Mouse (Mus musculus): ENCODE results near the gene Amdhd2. TPM values are rescaled to one million over a fixed set of nuclear protein-coding genes. Genes with fewer than 3 reads are reported as not detected.

Amdhd2 gene
- polyA plus RNA-seq, 1 experiment from 2014 or later: 20.5 TPM

- no peak overlapping the region for H3K9ac ChIP-seq (ENCODE audit: low read length)
These were observed 36.0 kb downstream of the Amdhd2 start for GRCm38 (mm10) chr17:24127592-24127991.

GRCm38 (mm10) chr17:24126801-24127200, 36.8 kb downstream of the Amdhd2 start:
- H3K36me3 ChIP-seq (ENCODE audit: control insufficient read depth, insufficient read depth, low read length): no peaks in the 10 kb centered on the region; the same call in 1 of the 2 replicates
- no peak overlapping the region for H3K4me3 ChIP-seq (ENCODE audit: low read depth, low read length)
- H3K27me3 ChIP-seq (ENCODE audit: control insufficient read depth, insufficient read depth, low read length): no peaks in the 10 kb centered on the region
- H3K9me3 ChIP-seq (ENCODE audit: control insufficient read depth, low read length): no peaks in the 10 kb centered on the region
- H3K27ac ChIP-seq (replicated peaks): peak overlapping the region; percentile 45; the same call in 1 of the 2 replicates
- TF ChIP-seq EP300 (optimal IDR thresholded peaks at IDR 0.05) (no peak), CTCF (IDR thresholded peaks at IDR 0.05; ENCODE audit: low read depth) (no peak)
- DNase-seq (ENCODE audit: low spot score) (no peak), ATAC-seq (ENCODE audit: low FRiP score, low TSS enrichment) (no peak)
- no peak overlapping the region for H3K4me2 ChIP-seq (replicated peaks; ENCODE audit: low read depth)
- H3K9ac ChIP-seq (ENCODE audit: low read length): no peak overlapping the region
- no peaks in the 10 kb centered on the region for H3K4me1 ChIP-seq (replicated peaks; ENCODE audit: control insufficient read depth, insufficient read depth)
- 68% methylated on average over 3 of the region's 3 CpGs for WGBS

More at GRCm38 (mm10) chr17:24127592-24127991, 36.0 kb downstream of the Amdhd2 start:
- no peak overlapping the region for H3K4me2 ChIP-seq (replicated peaks; ENCODE audit: low read depth)
- WGBS: 67% methylated on average over 1 of the region's 1 CpGs
- H3K27ac ChIP-seq (replicated peaks): no peak overlapping the region
- H3K36me3 ChIP-seq (ENCODE audit: control insufficient read depth, insufficient read depth, low read length): no peaks in the 10 kb centered on the region; the same call in 1 of the 2 replicates
- no peak for ATAC-seq (ENCODE audit: low FRiP score, low TSS enrichment)
- no peak for TF ChIP-seq CTCF (IDR thresholded peaks at IDR 0.05; ENCODE audit: low read depth)
- TF ChIP-seq EP300 (optimal IDR thresholded peaks at IDR 0.05): no peak
- H3K27me3 ChIP-seq (ENCODE audit: control insufficient read depth, insufficient read depth, low read length): no peaks in the 10 kb centered on the region
- no peaks in the 10 kb centered on the region for H3K9me3 ChIP-seq (ENCODE audit: control insufficient read depth, low read length)
- H3K4me1 ChIP-seq (replicated peaks; ENCODE audit: control insufficient read depth, insufficient read depth): no peaks in the 10 kb centered on the region
- DNase-seq (ENCODE audit: low spot score): no peak
- H3K4me3 ChIP-seq (ENCODE audit: low read depth, low read length): no peak overlapping the region

GRCm38 (mm10) chr17:24119446-24119845, 44.1 kb downstream of the Amdhd2 start:
- ATAC-seq (ENCODE audit: low FRiP score, low TSS enrichment): no peak
- H3K36me3 ChIP-seq (ENCODE audit: control insufficient read depth, insufficient read depth, low read length): no peaks in the 10 kb centered on the region
- no peak overlapping the region for H3K9ac ChIP-seq (ENCODE audit: low read length)
- WGBS: 50% methylated on average over 3 of the region's 3 CpGs
- no peaks in the 10 kb centered on the region for H3K4me1 ChIP-seq (replicated peaks; ENCODE audit: control insufficient read depth, insufficient read depth)
- no peaks in the 10 kb centered on the region for H3K9me3 ChIP-seq (ENCODE audit: control insufficient read depth, low read length)
- DNase-seq (ENCODE audit: low spot score): no peak
- no peak overlapping the region for H3K4me3 ChIP-seq (ENCODE audit: low read depth, low read length)
- no peak overlapping the region for H3K4me2 ChIP-seq (replicated peaks; ENCODE audit: low read depth)
- H3K27ac ChIP-seq (replicated peaks): no peak overlapping the region
- no peaks in the 10 kb centered on the region for H3K27me3 ChIP-seq (ENCODE audit: control insufficient read depth, insufficient read depth, low read length)
- TF ChIP-seq EP300 (optimal IDR thresholded peaks at IDR 0.05) (no peak), CTCF (IDR thresholded peaks at IDR 0.05; ENCODE audit: low read depth) (no peak)

GRCm38 (mm10) chr17:24113031-24113430, 50.5 kb downstream of the Amdhd2 start:
- Histone ChIP-seq H3K4me1 (replicated peaks; ENCODE audit: control insufficient read depth, insufficient read depth) (peaks cover 2% of the 10 kb centered on the region; the same call in 1 of the 2 replicates), H3K27ac (replicated peaks) (0 out of 2 replicates have a peak overlapping the region, but pooled peaks have one; percentile 8), H3K4me3 (ENCODE audit: low read depth, low read length) (no peak overlapping the region), H3K36me3 (ENCODE audit: control insufficient read depth, insufficient read depth, low read length) (no peaks in the 10 kb centered on the region), H3K27me3 (ENCODE audit: control insufficient read depth, insufficient read depth, low read length) (no peaks in the 10 kb centered on the region), H3K9ac (ENCODE audit: low read length) (no peak overlapping the region), H3K4me2 (replicated peaks; ENCODE audit: low read depth) (no peak overlapping the region), H3K9me3 (ENCODE audit: control insufficient read depth, low read length) (no peaks in the 10 kb centered on the region)
- ATAC-seq (ENCODE audit: low FRiP score, low TSS enrichment) (no peak), DNase-seq (ENCODE audit: low spot score) (no peak)
- no peak for TF ChIP-seq CTCF (IDR thresholded peaks at IDR 0.05; ENCODE audit: low read depth)
- no peak for TF ChIP-seq EP300 (optimal IDR thresholded peaks at IDR 0.05)
- WGBS: 84% methylated on average over 4 of the region's 4 CpGs

- no peaks in the 10 kb centered on the region for H3K36me3 ChIP-seq (ENCODE audit: control insufficient read depth, insufficient read depth, low read length)
- no peaks in the 10 kb centered on the region for H3K27me3 ChIP-seq (ENCODE audit: control insufficient read depth, insufficient read depth, low read length)
- peaks cover 2% of the 10 kb centered on the region; the same call in 1 of the 2 replicates for H3K4me1 ChIP-seq (replicated peaks; ENCODE audit: control insufficient read depth, insufficient read depth)
- ATAC-seq (ENCODE audit: low FRiP score, low TSS enrichment): no peak
- H3K9ac ChIP-seq (ENCODE audit: low read length): no peak overlapping the region
- H3K9me3 ChIP-seq (ENCODE audit: control insufficient read depth, low read length): no peaks in the 10 kb centered on the region
- H3K27ac ChIP-seq (replicated peaks): no peak overlapping the region
- DNase-seq (ENCODE audit: low spot score): no peak
- H3K4me3 ChIP-seq (ENCODE audit: low read depth, low read length): no peak overlapping the region
- 34% methylated on average over 1 of the region's 1 CpGs for WGBS
- TF ChIP-seq CTCF (IDR thresholded peaks at IDR 0.05; ENCODE audit: low read depth) (no peak), EP300 (optimal IDR thresholded peaks at IDR 0.05) (no peak)
- H3K4me2 ChIP-seq (replicated peaks; ENCODE audit: low read depth): no peak overlapping the region
These were observed 52.3 kb downstream of the Amdhd2 start for GRCm38 (mm10) chr17:24111256-24111655.

- Histone ChIP-seq H3K9me3 (ENCODE audit: control insufficient read depth, low read length) (no peaks in the 10 kb centered on the region), H3K4me2 (replicated peaks; ENCODE audit: low read depth) (no peak overlapping the region), H3K4me3 (ENCODE audit: low read depth, low read length) (no peak overlapping the region), H3K9ac (ENCODE audit: low read length) (no peak overlapping the region), H3K27me3 (ENCODE audit: control insufficient read depth, insufficient read depth, low read length) (no peaks in the 10 kb centered on the region), H3K36me3 (ENCODE audit: control insufficient read depth, insufficient read depth, low read length) (peaks cover 7% of the 10 kb centered on the region; the same call in 1 of the 2 replicates), H3K4me1 (replicated peaks; ENCODE audit: control insufficient read depth, insufficient read depth) (peaks cover 2% of the 10 kb centered on the region; the same call in 1 of the 2 replicates), H3K27ac (replicated peaks) (no peak overlapping the region)
- no peak for ATAC-seq (ENCODE audit: low FRiP score, low TSS enrichment)
- TF ChIP-seq EP300 (optimal IDR thresholded peaks at IDR 0.05) (no peak), CTCF (IDR thresholded peaks at IDR 0.05; ENCODE audit: low read depth) (no peak)
- 37% methylated on average over 1 of the region's 1 CpGs for WGBS
- DNase-seq (ENCODE audit: low spot score): no peak
These were observed 54.7 kb downstream of the Amdhd2 start for GRCm38 (mm10) chr17:24108896-24109295.

Other genes starting within 250 kb of the Amdhd2 start
- not detected in 2 replicates for gene Dcpp3, start 246.3 kb downstream of the Amdhd2 start, polyA plus RNA-seq (2015; fragmentation: Nextera tagmentation; extraction: Ambion mirVana)
- not detected in 2 replicates for gene Sbp, start 222.1 kb downstream of the Amdhd2 start, polyA plus RNA-seq (2015; fragmentation: Nextera tagmentation; extraction: Ambion mirVana)
- gene Sbpl, start 208.5 kb downstream of the Amdhd2 start, polyA plus RNA-seq (2015; fragmentation: Nextera tagmentation; extraction: Ambion mirVana): not detected in 2 replicates
- gene Prss30, start 183.2 kb downstream of the Amdhd2 start, polyA plus RNA-seq (2015; fragmentation: Nextera tagmentation; extraction: Ambion mirVana): 0.08 and 0.11 TPM in 2 replicates
- 3.4 and 4.8 TPM in 2 replicates for gene Prss22, start 165.7 kb downstream of the Amdhd2 start, polyA plus RNA-seq (2015; fragmentation: Nextera tagmentation; extraction: Ambion mirVana)
- 40.8 and 47.1 TPM in 2 replicates for gene Prss27, start 125.6 kb downstream of the Amdhd2 start, polyA plus RNA-seq (2015; fragmentation: Nextera tagmentation; extraction: Ambion mirVana)
- 44.7 and 45.6 TPM in 2 replicates for gene Kctd5, start 90.3 kb downstream of the Amdhd2 start, polyA plus RNA-seq (2015; fragmentation: Nextera tagmentation; extraction: Ambion mirVana)
- gene Pdpk1, start 12.8 kb downstream of the Amdhd2 start, polyA plus RNA-seq (2015; fragmentation: Nextera tagmentation; extraction: Ambion mirVana): 26.7 and 28.0 TPM in 2 replicates
- gene Atp6v0c, start 5.9 kb upstream of the Amdhd2 start, polyA plus RNA-seq (2015; fragmentation: Nextera tagmentation; extraction: Ambion mirVana): 608 and 627 TPM in 2 replicates
- gene Tbc1d24, start 41.8 kb upstream of the Amdhd2 start, polyA plus RNA-seq (2015; fragmentation: Nextera tagmentation; extraction: Ambion mirVana): 1.4 and 1.5 TPM in 2 replicates
- 2.8 and 3.1 TPM in 2 replicates for gene Ntn3, start 45.8 kb upstream of the Amdhd2 start, polyA plus RNA-seq (2015; fragmentation: Nextera tagmentation; extraction: Ambion mirVana)
- 4.8 and 6.1 TPM in 2 replicates for gene Tedc2, start 57.1 kb upstream of the Amdhd2 start, polyA plus RNA-seq (2015; fragmentation: Nextera tagmentation; extraction: Ambion mirVana)
- gene Ccnf, start 87.7 kb upstream of the Amdhd2 start, polyA plus RNA-seq (2015; fragmentation: Nextera tagmentation; extraction: Ambion mirVana): 8.7 and 11.8 TPM in 2 replicates
- 0.15 TPM in 1 of 2 replicates, not detected in the other for gene Abca17, start 187.3 kb upstream of the Amdhd2 start, polyA plus RNA-seq (2015; fragmentation: Nextera tagmentation; extraction: Ambion mirVana)
- 9.2 and 10.9 TPM in 2 replicates for gene Abca3, start 188.2 kb upstream of the Amdhd2 start, polyA plus RNA-seq (2015; fragmentation: Nextera tagmentation; extraction: Ambion mirVana)